Mouse (Mus musculus) CD4-positive, CD25-positive, alpha-beta regulatory T cell, adult 4 months (primary cell): ENCODE data around the gene Cdk12. TPM values are rescaled to one million over a fixed set of nuclear protein-coding genes. Genes with fewer than 3 reads are reported as not detected.

ENCODE experiments used
- ATAC-seq: one replicate; pipeline ENCODE4 v1.8.0; 2017
- polyA plus RNA-seq, 2 experiments: library from polyadenylated mRNA; unstranded; fragments of 100-300 nt; shearing (Covaris generic); gene quantifications; one replicate each; pipeline ENCODE4 v1.2.1; 2017

Cdk12 gene
- polyA plus RNA-seq, 2 experiments from 2014 or later, result 26.3 to 28.7 TPM

- ATAC-seq, result no peak
These were observed 115.7 kb downstream of the Cdk12 start for GRCm38 (mm10) chr11:98318421-98319116.

GRCm38 (mm10) chr11:98319120-98319519, 116.3 kb downstream of the Cdk12 start:
- ATAC-seq, result no peak

GRCm38 (mm10) chr11:98319544-98319943, 116.7 kb downstream of the Cdk12 start:
- no peak for ATAC-seq

GRCm38 (mm10) chr11:98319944-98320343, 117.1 kb downstream of the Cdk12 start:
- no peak for ATAC-seq

GRCm38 (mm10) chr11:98320381-98320780, 117.5 kb downstream of the Cdk12 start:
- ATAC-seq, result no peak

- no peak for ATAC-seq
These were observed 118.2 kb downstream of the Cdk12 start for GRCm38 (mm10) chr11:98320806-98321676.

- ATAC-seq, result no peak
These were observed 118.8 kb downstream of the Cdk12 start for GRCm38 (mm10) chr11:98321677-98322003.

- no peak for ATAC-seq
These were observed 119.3 kb downstream of the Cdk12 start for GRCm38 (mm10) chr11:98322159-98322558.

- ATAC-seq, result no peak
These were observed 120.4 kb downstream of the Cdk12 start for GRCm38 (mm10) chr11:98323136-98323866.

GRCm38 (mm10) chr11:98323933-98324332, 121.1 kb downstream of the Cdk12 start:
- no peak for ATAC-seq

- no peak for ATAC-seq
These were observed 122.4 kb downstream of the Cdk12 start for GRCm38 (mm10) chr11:98325191-98325820.

- ATAC-seq, result no peak
These were observed 123.0 kb downstream of the Cdk12 start for GRCm38 (mm10) chr11:98325821-98326218.

GRCm38 (mm10) chr11:98326741-98327135, 123.9 kb downstream of the Cdk12 start:
- no peak for ATAC-seq

- ATAC-seq, result no peak
These were observed 124.5 kb downstream of the Cdk12 start for GRCm38 (mm10) chr11:98327136-98328030.

- ATAC-seq, result no peak
These were observed 125.1 kb downstream of the Cdk12 start for GRCm38 (mm10) chr11:98328031-98328370.

Other genes starting within 250 kb of the Cdk12 start
- 1 to 10 TPM; 1.8 to 3.7 TPM for gene Plxdc1, start 216.6 kb upstream of the Cdk12 start, polyA plus RNA-seq
- gene Arl5c, start 206.9 kb upstream of the Cdk12 start, polyA plus RNA-seq, result 100 to 1,000 TPM in 1 of 2 experiments, 10 to 100 TPM in 1; 89.8 to 124 TPM
- gene Cacnb1, start 180.0 kb upstream of the Cdk12 start, polyA plus RNA-seq, result 1 to 10 TPM; 1.8 to 2.4 TPM
- gene Rpl19, start 176.3 kb upstream of the Cdk12 start, polyA plus RNA-seq, result 1,000 to 10,000 TPM; 3,157 to 3,173 TPM
- gene Stac2, start 149.6 kb upstream of the Cdk12 start, polyA plus RNA-seq, result not detected
- 1 to 10 TPM; 7.2 TPM for gene Fbxl20, start 52.7 kb upstream of the Cdk12 start, polyA plus RNA-seq
- 100 to 1,000 TPM in 1 of 2 experiments, 10 to 100 TPM in 1; 97.7 to 127 TPM for gene Med1, start 9.8 kb upstream of the Cdk12 start, polyA plus RNA-seq
- gene Neurod2, start 126.6 kb downstream of the Cdk12 start, polyA plus RNA-seq, result not detected
- not detected for gene Ppp1r1b, start 145.3 kb downstream of the Cdk12 start, polyA plus RNA-seq
- gene Stard3, start 155.3 kb downstream of the Cdk12 start, polyA plus RNA-seq, result 10 to 100 TPM; 41.2 to 63.9 TPM
- not detected for gene Tcap, start 180.8 kb downstream of the Cdk12 start, polyA plus RNA-seq
- not detected for gene Pnmt, start 183.4 kb downstream of the Cdk12 start, polyA plus RNA-seq
- gene Pgap3, start 197.4 kb downstream of the Cdk12 start, polyA plus RNA-seq, result 10 to 100 TPM in 1 of 2 experiments, 1 to 10 TPM in 1; 6.7 to 11.6 TPM
- gene Erbb2, start 209.4 kb downstream of the Cdk12 start, polyA plus RNA-seq, result under 1 TPM; 0.07 to 0.23 TPM
- gene Mien1, start 235.9 kb downstream of the Cdk12 start, polyA plus RNA-seq, result 100 to 1,000 TPM; 150 to 155 TPM
- gene Grb7, start 243.3 kb downstream of the Cdk12 start, polyA plus RNA-seq, result 1 to 10 TPM; 3.6 to 6.2 TPM